Mouse (Mus musculus): ENCODE results near the gene Nploc4. TPM values are rescaled to one million over a fixed set of nuclear protein-coding genes. Genes with fewer than 3 reads are reported as not detected.

Nploc4 gene
- polyA plus RNA-seq, 1 experiment: 46.6 TPM

DNA sequence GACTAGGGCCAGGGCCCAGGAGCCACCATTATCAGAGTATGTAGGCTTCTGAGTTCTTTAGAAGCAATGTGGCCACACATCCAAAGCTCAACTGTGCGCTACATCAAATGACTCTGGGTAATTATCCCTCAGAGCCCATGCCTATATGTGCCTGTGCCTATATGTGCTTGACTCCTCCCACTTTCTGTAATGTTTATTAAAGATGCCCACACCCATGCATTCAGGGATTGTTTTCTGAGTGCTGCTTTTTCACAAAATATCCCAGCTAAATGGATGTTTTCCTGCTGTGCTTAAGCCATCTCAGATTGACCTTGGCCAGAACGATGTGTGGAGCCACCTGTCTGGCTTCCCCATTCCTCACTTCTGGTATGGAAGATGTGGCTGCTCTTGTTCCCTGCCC, 26.0 kb upstream of the Nploc4 start:
- no peak for TF ChIP-seq POLR2A (IDR thresholded peaks at IDR 0.05; ENCODE audit: borderline replicate concordance, low read depth, low read length)
- TF ChIP-seq CTCF (IDR thresholded peaks at IDR 0.05; ENCODE audit: low read depth, low read length): no peak
- H3K27ac ChIP-seq (ENCODE audit: insufficient read depth, low read depth, low read length): no peak overlapping the region
- H3K4me1 ChIP-seq (ENCODE audit: control insufficient read depth, insufficient read depth, low read length): peaks cover 14% of the 10 kb centered on the region
- H3K4me3 ChIP-seq (ENCODE audit: insufficient read depth, low read length): no peak overlapping the region

- H3K4me3 ChIP-seq (ENCODE audit: insufficient read depth, low read length): peak overlapping the region; percentile 78
- H3K4me1 ChIP-seq (ENCODE audit: control insufficient read depth, insufficient read depth, low read length): peaks cover 9% of the 10 kb centered on the region
- H3K27ac ChIP-seq (ENCODE audit: insufficient read depth, low read depth, low read length): no peak overlapping the region
- TF ChIP-seq POLR2A (IDR thresholded peaks at IDR 0.05; ENCODE audit: borderline replicate concordance, low read depth, low read length): no peak
- no peak for TF ChIP-seq CTCF (IDR thresholded peaks at IDR 0.05; ENCODE audit: low read depth, low read length)
Observed at GRCm38 (mm10) chr11:120458847-120459597, 21.5 kb upstream of the Nploc4 start.

DNA sequence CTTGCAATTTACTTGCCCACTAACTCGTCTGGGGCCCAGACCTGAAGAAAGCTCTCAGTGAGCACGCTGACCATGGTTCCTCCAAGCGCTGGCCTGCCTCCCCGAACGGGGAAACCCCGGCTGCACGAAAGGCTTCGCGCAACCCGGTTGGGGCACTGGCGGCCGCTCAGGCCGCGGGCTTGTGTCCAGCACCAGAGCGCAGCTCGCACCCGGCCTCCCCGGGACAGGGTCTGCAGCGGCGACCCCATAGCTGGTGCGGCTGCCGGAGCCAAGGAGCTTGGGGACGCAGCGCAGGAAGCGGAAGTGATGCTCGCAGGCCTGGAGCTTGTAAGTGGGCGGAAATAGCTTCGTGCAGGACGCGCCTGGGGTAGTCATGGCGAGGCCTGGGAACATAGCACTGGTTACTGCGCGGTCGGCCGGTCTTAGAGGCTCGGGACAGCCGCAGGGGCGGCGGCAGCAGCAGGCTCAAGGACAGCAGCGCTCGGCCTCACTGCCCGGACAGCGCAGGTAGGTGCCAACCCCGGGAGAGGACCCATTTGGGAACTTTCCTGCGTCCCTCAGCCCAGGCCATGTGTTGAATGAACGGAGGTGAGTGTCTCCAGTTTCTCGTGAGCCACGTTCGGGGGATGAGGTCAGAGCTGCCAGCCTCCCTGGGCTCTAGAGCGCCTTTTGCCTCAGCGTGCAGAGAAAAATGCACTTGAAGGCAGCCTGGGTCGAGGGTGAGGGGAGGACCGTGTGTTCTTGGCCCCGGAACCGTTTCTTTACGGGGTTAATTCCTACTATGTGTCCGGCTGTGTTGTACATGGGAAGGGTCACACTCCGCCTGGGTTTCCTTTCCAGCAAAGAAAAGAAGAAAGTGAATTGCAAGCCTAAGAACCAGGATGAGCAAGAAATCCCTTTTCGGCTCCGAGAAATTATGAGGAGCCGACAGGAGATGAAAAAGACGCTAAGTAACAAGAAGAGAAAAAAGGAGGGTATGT, 20.6 kb upstream of the Nploc4 start, which contains the start of the genes Oxld1 and Ccdc137:
Gene Oxld1, minus strand, starts transcription at position 297 of the 980 bp plus-strand sequence.
Gene Ccdc137, plus strand, starts transcription at position 344 of the 980 bp plus-strand sequence.
- peaks cover 15% of the 10 kb centered on the region for H3K4me1 ChIP-seq (ENCODE audit: control insufficient read depth, insufficient read depth, low read length)

GRCm38 (mm10) chr11:120457370-120457769, 19.9 kb upstream of the Nploc4 start:
- H3K4me1 ChIP-seq (ENCODE audit: control insufficient read depth, insufficient read depth, low read length): peaks cover 17% of the 10 kb centered on the region
- TF ChIP-seq CTCF (IDR thresholded peaks at IDR 0.05; ENCODE audit: low read depth, low read length) (no peak), POLR2A (IDR thresholded peaks at IDR 0.05; ENCODE audit: borderline replicate concordance, low read depth, low read length) (no peak)
- peak overlapping the region; percentile 89 for H3K27ac ChIP-seq (ENCODE audit: insufficient read depth, low read depth, low read length)
- H3K4me3 ChIP-seq (ENCODE audit: insufficient read depth, low read length): peak overlapping the region; percentile 78

More for the DNA sequence above, 20.6 kb upstream of the Nploc4 start, which contains the start of the genes Oxld1 and Ccdc137:
- TF ChIP-seq CTCF (IDR thresholded peaks at IDR 0.05; ENCODE audit: low read depth, low read length) (no peak), POLR2A (IDR thresholded peaks at IDR 0.05; ENCODE audit: borderline replicate concordance, low read depth, low read length) (no peak)
- Histone ChIP-seq H3K27ac (ENCODE audit: insufficient read depth, low read depth, low read length) (peak within 1 kb of the TSS; percentile 89), H3K4me3 (ENCODE audit: insufficient read depth, low read length) (peak within 1 kb of the TSS; percentile 78)

DNA sequence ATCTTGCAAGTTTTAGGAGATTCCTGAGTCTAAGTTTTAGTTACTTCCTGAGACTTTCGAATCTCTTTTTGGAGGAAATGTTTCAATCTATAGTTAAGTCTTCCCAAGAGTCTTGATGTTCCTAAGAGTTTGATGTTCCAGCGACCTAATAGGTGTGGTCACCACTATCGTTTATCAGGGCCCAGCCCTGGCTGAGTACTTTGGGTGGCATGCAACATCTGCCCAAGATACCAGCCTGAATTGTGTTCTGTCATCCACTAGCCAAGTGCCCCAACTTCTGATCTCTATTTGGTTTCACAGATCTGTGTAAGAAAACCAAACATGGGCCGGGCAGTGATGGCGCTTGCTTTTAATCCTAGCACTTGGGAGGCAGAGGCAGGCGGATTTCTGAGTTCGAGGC, 17.9 kb upstream of the Nploc4 start:
- Histone ChIP-seq H3K27ac (ENCODE audit: insufficient read depth, low read depth, low read length) (no peak overlapping the region), H3K4me1 (ENCODE audit: control insufficient read depth, insufficient read depth, low read length) (peaks cover 23% of the 10 kb centered on the region), H3K4me3 (ENCODE audit: insufficient read depth, low read length) (no peak overlapping the region)
- TF ChIP-seq CTCF (IDR thresholded peaks at IDR 0.05; ENCODE audit: low read depth, low read length) (no peak), POLR2A (IDR thresholded peaks at IDR 0.05; ENCODE audit: borderline replicate concordance, low read depth, low read length) (no peak)

DNA sequence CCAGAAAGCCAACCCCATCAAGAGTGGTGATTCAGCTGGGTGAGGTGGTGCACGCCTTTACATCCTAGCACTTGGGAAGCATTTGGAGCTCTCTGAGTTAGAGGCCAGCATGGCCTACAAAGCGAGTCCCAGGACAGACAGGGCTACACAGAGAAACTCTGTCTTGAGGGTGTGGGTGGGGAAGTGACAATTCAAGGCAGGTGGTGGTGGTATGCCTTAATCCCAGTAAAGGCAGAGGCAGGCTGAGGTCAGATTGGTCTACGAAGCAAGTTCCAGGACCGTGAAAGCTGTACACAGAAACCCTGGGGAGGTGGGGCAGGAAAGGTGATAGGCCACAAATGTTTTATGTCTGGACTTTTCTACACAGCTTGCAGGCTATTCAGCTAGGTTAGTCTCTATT, 17.5 kb upstream of the Nploc4 start:
- Histone ChIP-seq H3K27ac (ENCODE audit: insufficient read depth, low read depth, low read length) (no peak overlapping the region), H3K4me1 (ENCODE audit: control insufficient read depth, insufficient read depth, low read length) (peaks cover 23% of the 10 kb centered on the region)

DNA sequence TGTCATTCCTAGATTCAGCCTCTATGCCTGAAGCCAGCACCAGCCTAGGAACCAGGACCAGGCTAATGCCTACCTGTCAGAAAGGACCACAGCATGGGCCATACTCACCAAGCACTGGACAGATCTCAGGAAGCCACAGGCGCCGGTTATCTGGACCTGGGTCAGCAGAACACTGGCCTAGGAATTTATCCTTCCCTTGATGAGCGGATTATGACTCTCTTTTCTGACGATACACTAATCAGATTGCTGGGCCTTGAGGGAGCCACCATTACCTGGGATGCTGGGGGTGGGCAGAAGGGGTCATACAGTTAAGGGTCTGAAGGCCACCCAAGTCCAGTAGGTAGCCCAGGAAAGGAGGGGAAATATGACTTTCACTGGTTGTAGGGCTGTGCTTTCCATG, 15.8 kb upstream of the Nploc4 start, which contains the start of gene Pde6g:
Gene Pde6g, minus strand, starts transcription at position 195 of the 400 bp plus-strand sequence.
- Histone ChIP-seq H3K27ac (ENCODE audit: insufficient read depth, low read depth, low read length) (peak within 1 kb of the TSS; percentile 3; the same call in 1 of the 2 replicates), H3K4me1 (ENCODE audit: control insufficient read depth, insufficient read depth, low read length) (peaks cover 23% of the 10 kb centered on the region), H3K4me3 (ENCODE audit: insufficient read depth, low read length) (no peak within 1 kb of the TSS)
- TF ChIP-seq CTCF (IDR thresholded peaks at IDR 0.05; ENCODE audit: low read depth, low read length): no peak
- TF ChIP-seq POLR2A (IDR thresholded peaks at IDR 0.05; ENCODE audit: borderline replicate concordance, low read depth, low read length): no peak

More for the DNA sequence above, 17.5 kb upstream of the Nploc4 start:
- H3K4me3 ChIP-seq (ENCODE audit: insufficient read depth, low read length): no peak overlapping the region
- TF ChIP-seq POLR2A (IDR thresholded peaks at IDR 0.05; ENCODE audit: borderline replicate concordance, low read depth, low read length) (no peak), CTCF (IDR thresholded peaks at IDR 0.05; ENCODE audit: low read depth, low read length) (no peak)

DNA sequence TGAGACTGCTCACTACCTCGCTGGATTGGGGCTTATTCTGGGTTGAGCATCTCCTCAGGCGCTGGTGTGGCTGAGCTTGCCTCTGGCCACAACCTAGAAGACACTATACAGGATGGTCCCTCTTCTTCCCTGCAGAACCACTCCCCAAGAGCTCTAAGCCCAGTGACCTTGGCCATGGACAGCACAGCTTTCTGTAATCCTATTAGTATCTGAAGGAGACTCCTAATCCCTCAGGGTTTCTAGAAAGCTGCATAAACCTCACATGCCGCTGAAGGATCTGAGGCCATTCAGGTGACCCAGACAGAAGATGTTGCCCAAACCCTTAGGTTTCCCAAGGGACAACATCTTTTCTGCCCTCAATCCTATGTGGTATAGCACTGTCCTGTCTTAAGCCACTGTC, 14.7 kb upstream of the Nploc4 start:
- Histone ChIP-seq H3K27ac (ENCODE audit: insufficient read depth, low read depth, low read length) (no peak overlapping the region), H3K4me3 (ENCODE audit: insufficient read depth, low read length) (no peak overlapping the region), H3K4me1 (ENCODE audit: control insufficient read depth, insufficient read depth, low read length) (peaks cover 23% of the 10 kb centered on the region)
- no peak for TF ChIP-seq POLR2A (IDR thresholded peaks at IDR 0.05; ENCODE audit: borderline replicate concordance, low read depth, low read length)
- no peak for TF ChIP-seq CTCF (IDR thresholded peaks at IDR 0.05; ENCODE audit: low read depth, low read length)

- Histone ChIP-seq H3K4me3 (ENCODE audit: insufficient read depth, low read length) (no peak overlapping the region), H3K27ac (ENCODE audit: insufficient read depth, low read depth, low read length) (no peak overlapping the region), H3K4me1 (ENCODE audit: control insufficient read depth, insufficient read depth, low read length) (peaks cover 30% of the 10 kb centered on the region)
- TF ChIP-seq CTCF (IDR thresholded peaks at IDR 0.05; ENCODE audit: low read depth, low read length) (no peak), POLR2A (IDR thresholded peaks at IDR 0.05; ENCODE audit: borderline replicate concordance, low read depth, low read length) (no peak)
Observed at GRCm38 (mm10) chr11:120447179-120447578, 9.7 kb upstream of the Nploc4 start.
